Mouse (Mus musculus) midbrain, embryonic 14.5 days (tissue): ENCODE data around the gene Mrps18c. TPM values are rescaled to one million over a fixed set of nuclear protein-coding genes. Genes with fewer than 3 reads are reported as not detected.

Source experiments
- ATAC-seq: fragments of 200-750 bp; cut with Nextera tagmentation; 2 replicates; pipeline ENCODE4 v1.8.0; 2017; ENCODE audit warnings: moderate number of reproducible peaks, moderate library complexity; ENCODE audit not compliant: low FRiP score, low TSS enrichment
- DNase-seq: peaks from one replicate; pipeline ENCODE4 v3.0.0-alpha.2; 2015
- H3K27ac ChIP-seq: fragments of 300-500 bp; sonication (generic); replicated peaks from 2 replicates; pipeline ENCODE4 v1.5.1; 2014; ENCODE audit warnings: mild to moderate bottlenecking, low read depth, low read length, moderate library complexity
- H3K27me3 ChIP-seq: fragments of 300-500 bp; sonication (generic); 2 replicates; pipeline ENCODE4 v1.6.1; 2014; ENCODE audit warnings: low read length, control low read depth, mixed read lengths; ENCODE audit not compliant: control insufficient read depth, insufficient read depth
- H3K36me3 ChIP-seq: fragments of 300-500 bp; sonication (generic); 2 replicates; pipeline ENCODE4 v1.6.1; 2014; ENCODE audit warnings: low read length, control low read depth; ENCODE audit not compliant: control insufficient read depth, insufficient read depth
- H3K4me1 ChIP-seq: fragments of 300-500 bp; sonication (generic); 2 replicates; pipeline ENCODE4 v1.6.1; 2014; ENCODE audit warnings: mild to moderate bottlenecking, antibody characterized with exemption, low read length, control low read depth; ENCODE audit not compliant: control insufficient read depth, insufficient read depth
- H3K4me2 ChIP-seq: fragments of 300-500 bp; sonication (generic); 2 replicates; pipeline ENCODE4 v1.6.1; 2014; ENCODE audit warnings: mild to moderate bottlenecking, low read length, moderate library complexity
- H3K4me3 ChIP-seq: fragments of 300-500 bp; sonication (generic); replicated peaks from 2 replicates; pipeline ENCODE4 v1.5.1; 2014; ENCODE audit warnings: low read depth, low read length
- H3K9ac ChIP-seq: fragments of 300-500 bp; sonication (generic); replicated peaks from 2 replicates; pipeline ENCODE4 v1.6.1; 2014; ENCODE audit warnings: mild to moderate bottlenecking, low read length, moderate library complexity
- H3K9me3 ChIP-seq: fragments of 300-500 bp; sonication (generic); 2 replicates; pipeline ENCODE4 v1.6.1; 2016; ENCODE audit warnings: low read length, control low read depth, mixed read lengths; ENCODE audit not compliant: control insufficient read depth
- WGBS: fragments of 180-500 bp; shearing (Covaris S2); extraction: QIAGEN DNeasy Blood & Tissue Kit; methylation state at CpG from one replicate; pipeline ENCODE4 v1.1.7; 2014; 5-methylcytosine and 5-hydroxymethylcytosine counted together
- polyA plus RNA-seq: library from polyadenylated mRNA; unstranded; fragments of >200 nt; fragmentation: Nextera tagmentation; extraction: Ambion mirVana; gene quantifications from 2 replicates; pipeline ENCODE4 v1.2.1, GENCODE M21; 2014

The Mrps18c gene
- polyA plus RNA-seq, 1 experiment from 2014 or later = 160 TPM

- WGBS = 96% methylated on average over 4 of the region's 4 CpGs
- no peak overlapping the region for H3K9ac ChIP-seq
- DNase-seq (no peak), ATAC-seq (no peak)
- H3K27me3 ChIP-seq = no peaks in the 10 kb centered on the region
- no peak overlapping the region for H3K4me3 ChIP-seq
- no peaks in the 10 kb centered on the region for H3K4me1 ChIP-seq
- H3K27ac ChIP-seq = no peak overlapping the region
- no peak overlapping the region for H3K4me2 ChIP-seq
- no peaks in the 10 kb centered on the region for H3K9me3 ChIP-seq
- peaks cover 92% of the 10 kb centered on the region for H3K36me3 ChIP-seq
Observed at GRCm38 (mm10) chr5:100771575-100771974, 26.9 kb upstream of the Mrps18c start.

- Histone ChIP-seq H3K9ac (no peak overlapping the region), H3K9me3 (no peaks in the 10 kb centered on the region), H3K4me2 (no peak overlapping the region), H3K4me3 (no peak overlapping the region), H3K36me3 (peaks cover 82% of the 10 kb centered on the region), H3K4me1 (no peaks in the 10 kb centered on the region), H3K27me3 (no peaks in the 10 kb centered on the region), H3K27ac (no peak overlapping the region)
- DNase-seq = no peak
- 94% methylated on average over 13 of the region's 13 CpGs for WGBS
- ATAC-seq = no peak
Observed at GRCm38 (mm10) chr5:100775778-100776404, 22.5 kb upstream of the Mrps18c start.

- no peak for DNase-seq
- peaks cover 82% of the 10 kb centered on the region for H3K36me3 ChIP-seq
Observed at GRCm38 (mm10) chr5:100776900-100777299, 21.5 kb upstream of the Mrps18c start.

GRCm38 (mm10) chr5:100779002-100779401, 19.4 kb upstream of the Mrps18c start:
- Histone ChIP-seq H3K4me2 (no peak overlapping the region), H3K4me1 (no peaks in the 10 kb centered on the region), H3K27ac (no peak overlapping the region), H3K27me3 (no peaks in the 10 kb centered on the region), H3K36me3 (peaks cover 82% of the 10 kb centered on the region), H3K9me3 (no peaks in the 10 kb centered on the region), H3K9ac (no peak overlapping the region), H3K4me3 (no peak overlapping the region)
- no peak for ATAC-seq
- WGBS = 96% methylated on average over 13 of the region's 13 CpGs
- DNase-seq = no peak

More at GRCm38 (mm10) chr5:100776900-100777299, 21.5 kb upstream of the Mrps18c start:
- WGBS = 93% methylated on average over 5 of the region's 5 CpGs
- ATAC-seq = no peak
- H3K4me1 ChIP-seq = no peaks in the 10 kb centered on the region
- H3K27ac ChIP-seq = no peak overlapping the region
- no peak overlapping the region for H3K4me2 ChIP-seq
- H3K9ac ChIP-seq = no peak overlapping the region
- no peaks in the 10 kb centered on the region for H3K27me3 ChIP-seq
- H3K9me3 ChIP-seq = no peaks in the 10 kb centered on the region
- no peak overlapping the region for H3K4me3 ChIP-seq

GRCm38 (mm10) chr5:100787527-100787926, 10.9 kb upstream of the Mrps18c start:
- Histone ChIP-seq H3K27me3 (no peaks in the 10 kb centered on the region), H3K27ac (no peak overlapping the region), H3K4me2 (no peak overlapping the region), H3K9ac (no peak overlapping the region), H3K4me3 (no peak overlapping the region), H3K4me1 (no peaks in the 10 kb centered on the region), H3K9me3 (no peaks in the 10 kb centered on the region), H3K36me3 (peaks cover 91% of the 10 kb centered on the region)
- DNase-seq (no peak), ATAC-seq (no peak)
- 92% methylated on average over 9 of the region's 9 CpGs for WGBS

GRCm38 (mm10) chr5:100792261-100792660, 6.2 kb upstream of the Mrps18c start:
- no peaks in the 10 kb centered on the region for H3K27me3 ChIP-seq
- WGBS = 95% methylated on average over 7 of the region's 7 CpGs
- no peak overlapping the region for H3K4me2 ChIP-seq
- no peak overlapping the region for H3K9ac ChIP-seq
- no peak overlapping the region for H3K27ac ChIP-seq
- H3K4me3 ChIP-seq = no peak overlapping the region
- H3K4me1 ChIP-seq = peaks cover 3% of the 10 kb centered on the region
- DNase-seq (no peak), ATAC-seq (no peak)
- no peaks in the 10 kb centered on the region for H3K9me3 ChIP-seq
- H3K36me3 ChIP-seq = peaks cover 80% of the 10 kb centered on the region

- no peak overlapping the region for H3K4me3 ChIP-seq
- 84% methylated on average over 5 of the region's 5 CpGs for WGBS
- H3K9ac ChIP-seq = no peak overlapping the region
- no peak overlapping the region for H3K4me2 ChIP-seq
- H3K36me3 ChIP-seq = peaks cover 62% of the 10 kb centered on the region
- H3K4me1 ChIP-seq = peaks cover 10% of the 10 kb centered on the region
- ATAC-seq = no peak
- no peaks in the 10 kb centered on the region for H3K27me3 ChIP-seq
- H3K27ac ChIP-seq = no peak overlapping the region
- no peak for DNase-seq
- no peaks in the 10 kb centered on the region for H3K9me3 ChIP-seq
Observed at GRCm38 (mm10) chr5:100794084-100794483, 4.3 kb upstream of the Mrps18c start.

- 0 out of 2 replicates have a peak, but pooled peaks cover 6% of the 10 kb centered on the region for H3K4me1 ChIP-seq
- DNase-seq (no peak), ATAC-seq (no peak)
- no peak overlapping the region for H3K27ac ChIP-seq
- no peaks in the 10 kb centered on the region for H3K27me3 ChIP-seq
- WGBS = 93% methylated on average over 4 of the region's 4 CpGs
- H3K4me2 ChIP-seq = no peak overlapping the region
- no peaks in the 10 kb centered on the region for H3K9me3 ChIP-seq
- no peak overlapping the region for H3K9ac ChIP-seq
- H3K4me3 ChIP-seq = no peak overlapping the region
- peaks cover 9% of the 10 kb centered on the region; the same call in 1 of the 2 replicates for H3K36me3 ChIP-seq
Observed at GRCm38 (mm10) chr5:100818341-100818740, 19.9 kb downstream of the Mrps18c start.
